Mouse (Mus musculus) frontal cortex, postnatal 14 days (tissue): ENCODE results near the gene Agap1.

Source experiments
- DNase-seq, 2 experiments: peaks; one replicate each; pipeline ENCODE4 v3.0.0; 2022; ENCODE audit warnings: low spot score in 2 of 2

The Agap1 gene

DNA sequence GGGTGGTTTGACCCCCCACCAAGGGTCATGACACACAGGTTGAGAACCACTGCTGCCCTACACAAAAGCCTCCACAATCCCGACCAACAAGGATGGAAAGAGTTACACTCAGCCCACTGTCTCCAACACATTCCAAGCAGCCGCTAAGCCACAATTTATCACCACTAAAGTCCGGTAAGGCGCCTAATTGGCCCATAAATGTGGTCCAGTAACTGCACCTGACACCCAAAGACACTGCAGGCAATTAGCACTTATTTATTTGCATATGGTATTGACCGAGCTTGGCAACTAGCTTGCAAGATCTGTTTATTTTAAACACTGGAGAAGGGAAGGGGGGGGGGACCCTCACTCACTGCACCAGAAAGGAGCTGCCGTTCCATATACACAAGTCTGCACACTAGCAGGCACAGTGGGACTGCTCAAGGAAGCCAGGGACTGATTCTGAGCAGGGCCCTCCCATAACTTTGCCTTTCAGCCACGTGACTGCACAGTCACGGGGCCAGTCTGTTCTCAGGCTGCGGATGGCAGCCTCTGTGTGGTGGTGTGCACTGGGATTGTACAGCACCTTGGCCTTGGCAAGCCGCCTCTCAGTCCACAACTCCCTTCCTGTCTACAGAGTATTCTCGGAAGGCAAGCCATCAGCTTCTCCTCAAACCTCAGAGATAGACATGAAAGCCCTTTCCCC, 445.3 kb downstream of the Agap1 start:
- no peak for DNase-seq

DNA sequence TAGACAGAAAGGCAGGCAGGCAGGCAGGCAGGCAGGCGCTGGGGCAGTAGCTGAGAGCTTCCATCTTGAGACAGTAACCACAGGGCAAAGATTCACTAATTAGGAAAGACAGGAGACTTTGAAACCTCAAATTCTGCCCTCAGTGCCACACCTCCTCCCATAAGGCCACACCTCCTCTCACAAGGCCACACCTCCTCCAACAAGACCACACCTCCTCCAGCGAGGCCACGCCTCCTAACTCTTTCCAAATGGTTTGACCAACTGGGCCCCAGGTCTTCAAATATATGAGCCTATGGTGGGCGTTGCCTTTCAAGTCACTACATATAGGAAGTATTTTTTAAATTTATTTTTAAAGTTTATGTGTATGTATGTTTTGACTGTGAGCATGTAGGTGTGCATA, 446.8 kb downstream of the Agap1 start:
- DNase-seq, result no peak

GRCm38 (mm10) chr1:89902236-89902635, 447.6 kb downstream of the Agap1 start:
- no peak for DNase-seq

DNA sequence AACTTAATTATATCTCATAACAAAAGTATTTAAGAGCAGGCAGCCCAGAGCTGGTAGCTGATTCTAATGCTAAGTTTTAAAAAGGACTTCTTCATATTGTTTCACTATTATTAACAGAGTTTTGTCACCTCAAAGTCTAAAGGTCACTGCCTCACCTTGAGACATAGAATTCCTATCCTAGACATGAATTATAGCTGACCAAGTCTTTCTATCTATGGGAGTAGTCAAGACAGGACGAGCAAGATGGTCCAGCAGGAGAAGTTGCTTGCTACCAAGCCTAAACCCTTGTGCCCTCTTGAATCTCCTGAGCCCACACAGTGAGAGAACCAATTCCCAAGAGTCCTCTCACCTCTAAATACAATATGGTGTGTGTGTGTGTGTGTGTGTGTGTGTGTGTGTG, 448.0 kb downstream of the Agap1 start:
- DNase-seq, result no peak

GRCm38 (mm10) chr1:89909796-89910195, 455.2 kb downstream of the Agap1 start:
- DNase-seq, result no peak

GRCm38 (mm10) chr1:89912392-89912791, 457.8 kb downstream of the Agap1 start:
- no peak for DNase-seq

DNA sequence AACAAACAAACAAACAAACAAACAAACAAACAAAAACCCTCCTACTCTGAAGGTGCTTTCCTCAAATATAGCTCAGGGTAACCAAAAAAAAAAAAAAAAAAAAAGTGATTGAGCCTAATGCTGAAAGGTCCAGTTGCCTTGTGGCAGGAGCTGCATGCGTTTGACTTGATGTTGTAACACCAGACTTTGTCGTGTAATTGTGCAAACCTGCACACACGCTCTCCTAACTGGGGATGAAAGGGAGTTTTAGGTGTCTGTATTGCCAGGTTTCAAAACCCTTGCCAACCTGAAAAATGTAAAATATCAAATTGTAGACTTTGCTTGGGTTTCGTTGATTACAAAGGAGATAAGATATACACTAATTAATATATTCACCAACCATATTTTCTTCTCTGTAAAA, 459.0 kb downstream of the Agap1 start:
- DNase-seq, result no peak

- DNase-seq, result no peak
Observed at GRCm38 (mm10) chr1:89918111-89918510, 463.5 kb downstream of the Agap1 start.

DNA sequence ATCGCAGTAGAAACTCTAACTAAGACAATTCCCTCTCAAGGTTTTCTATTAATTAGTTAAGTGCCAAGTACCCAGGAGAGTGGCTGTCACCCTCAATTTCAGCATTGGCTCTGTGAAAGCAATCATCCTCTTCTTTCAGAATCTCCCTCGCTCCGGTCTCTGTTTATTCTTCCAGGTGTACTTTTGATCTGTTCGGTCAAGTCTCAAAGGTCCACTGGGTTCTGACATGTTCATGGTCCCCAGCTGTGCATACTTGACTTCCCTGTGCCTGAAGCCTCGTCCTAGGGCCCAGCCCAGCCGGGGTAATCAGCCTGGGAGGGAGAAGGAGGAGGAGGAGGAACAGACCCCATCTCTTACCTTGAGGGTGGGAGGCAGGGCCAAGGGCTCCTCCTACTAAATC, 464.6 kb downstream of the Agap1 start:
- DNase-seq, result no peak

- DNase-seq, result no peak
Observed at GRCm38 (mm10) chr1:89921806-89922205, 467.2 kb downstream of the Agap1 start.

DNA sequence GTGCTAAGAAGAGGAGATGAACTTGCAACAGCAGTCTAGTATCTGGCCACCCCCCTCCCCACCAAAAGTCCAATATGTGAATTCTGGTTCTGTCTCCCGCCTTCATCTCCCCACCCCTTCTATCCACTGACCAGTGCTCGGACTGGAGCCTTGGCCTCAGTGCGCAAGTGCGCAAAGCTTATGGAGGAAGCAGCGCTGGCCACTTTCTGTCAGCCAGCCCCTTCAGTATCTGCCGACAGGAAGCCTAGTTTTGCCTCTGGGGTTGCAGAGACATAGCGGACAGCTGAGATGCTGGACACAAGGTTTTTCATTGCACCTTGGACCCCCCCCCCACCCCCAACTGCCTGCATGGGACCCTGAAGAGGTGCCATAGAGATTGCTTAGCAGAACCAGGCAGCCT, 467.7 kb downstream of the Agap1 start:
- no peak for DNase-seq

GRCm38 (mm10) chr1:89922883-89923641, 468.5 kb downstream of the Agap1 start:
- no peak for DNase-seq

DNA sequence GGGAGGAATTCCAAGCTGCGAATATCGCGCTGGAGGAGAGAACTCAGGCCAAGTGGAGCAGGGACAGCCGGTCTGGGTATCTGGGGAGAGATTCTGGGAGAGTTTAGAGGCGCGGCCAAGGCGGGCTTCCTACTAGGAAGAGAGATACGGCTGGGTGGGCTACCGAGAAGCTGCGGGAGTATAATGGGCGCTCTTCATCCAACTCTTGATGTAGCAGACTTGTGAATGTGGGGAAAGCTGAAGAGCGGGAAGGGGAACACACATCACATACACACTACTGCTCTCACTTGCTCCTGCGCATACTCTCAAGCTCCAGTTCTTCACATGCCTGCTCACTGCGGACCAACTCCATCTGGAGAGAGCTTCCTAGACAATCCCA, 469.0 kb downstream of the Agap1 start:
- no peak for DNase-seq

GRCm38 (mm10) chr1:89925501-89926190, 471.0 kb downstream of the Agap1 start:
- no peak for DNase-seq

DNA sequence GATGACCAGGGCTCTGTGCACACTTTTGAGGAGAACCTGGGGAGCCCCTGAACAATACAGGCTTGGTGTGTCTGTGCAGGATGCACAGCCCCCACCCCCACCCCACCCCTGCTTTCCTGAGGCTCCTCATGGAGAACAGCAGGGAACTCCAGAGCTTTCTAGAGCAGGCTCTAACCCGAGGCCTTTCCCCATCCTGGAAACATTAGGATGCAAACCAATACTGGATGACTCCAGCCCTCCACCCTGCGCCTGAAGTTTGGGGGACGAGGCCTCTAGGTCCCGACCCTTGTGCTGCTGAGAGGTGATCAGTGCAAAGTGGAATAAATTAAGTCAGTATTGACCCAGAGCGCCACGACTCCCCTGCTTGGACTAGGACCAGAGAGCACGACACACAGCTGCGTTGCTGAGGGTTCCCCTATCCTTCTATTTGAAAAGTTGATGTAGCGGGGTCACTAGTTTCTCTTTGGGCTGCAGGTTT, 472.0 kb downstream of the Agap1 start:
- DNase-seq, result no peak

- no peak for DNase-seq
Observed at GRCm38 (mm10) chr1:89927061-89927661, 472.6 kb downstream of the Agap1 start.

- DNase-seq, result no peak
Observed at GRCm38 (mm10) chr1:89928676-89929075, 474.1 kb downstream of the Agap1 start.

GRCm38 (mm10) chr1:89929181-89929580, 474.6 kb downstream of the Agap1 start:
- no peak for DNase-seq

DNA sequence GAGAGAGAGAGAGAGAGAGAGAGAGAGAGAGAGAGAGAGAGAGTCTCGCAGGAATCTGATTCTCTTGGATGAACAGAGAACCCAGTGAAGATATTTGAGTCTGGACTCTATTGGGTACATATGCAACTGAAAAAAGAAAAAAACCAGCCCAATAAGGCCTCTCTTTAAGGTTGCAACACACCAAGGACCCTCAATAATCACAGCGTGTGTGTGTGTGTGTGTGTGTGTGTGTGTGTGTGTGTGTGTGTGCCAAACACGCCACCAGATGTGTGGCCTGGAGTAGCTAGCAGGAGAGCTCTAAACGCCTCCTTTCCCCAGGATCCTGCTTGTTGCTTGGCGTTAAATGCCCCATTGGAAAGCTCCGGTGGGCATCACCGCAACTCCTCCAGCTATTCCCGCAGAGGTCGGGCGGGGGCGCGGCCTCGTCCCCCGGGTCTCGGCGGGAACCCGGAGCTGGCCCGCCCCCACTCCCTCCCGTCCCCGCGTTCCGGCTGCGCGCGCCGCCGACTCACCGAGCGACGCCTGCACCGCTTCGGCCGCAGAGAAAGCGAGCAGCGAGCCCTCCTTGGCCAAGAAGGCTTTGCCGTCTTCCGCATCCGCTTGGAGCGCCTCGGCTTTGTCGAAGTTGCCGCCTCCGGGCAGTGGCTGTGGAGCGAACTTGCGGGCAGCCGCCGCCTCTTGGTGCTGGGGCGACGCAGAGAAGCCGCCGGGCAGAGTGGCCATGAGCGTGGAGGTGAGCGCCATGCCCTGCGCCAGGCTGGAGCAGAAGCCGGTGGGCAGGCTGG, 475.3 kb downstream of the Agap1 start:
- DNase-seq, result no peak

DNA sequence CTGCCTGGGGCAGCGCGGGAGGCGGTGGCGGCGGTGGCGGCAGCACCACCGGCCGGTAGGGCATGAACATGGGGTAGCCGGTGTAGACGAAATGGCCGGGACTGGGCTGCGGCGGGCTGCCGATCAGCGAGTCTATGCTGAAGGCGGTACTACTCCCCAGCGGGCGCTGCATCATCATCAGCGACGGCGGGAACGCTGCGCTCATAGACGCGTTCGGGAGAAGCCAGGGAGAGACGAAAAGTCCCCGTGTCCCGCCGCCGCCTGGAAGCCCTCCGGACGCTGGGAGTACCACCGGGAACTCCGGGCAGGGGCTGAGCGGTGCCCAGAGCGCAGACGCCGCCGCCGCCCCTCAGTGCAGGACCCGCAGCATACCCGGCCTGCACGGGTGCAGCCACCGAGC, 475.9 kb downstream of the Agap1 start:
- DNase-seq, result no peak

GRCm38 (mm10) chr1:89931120-89931519, 476.5 kb downstream of the Agap1 start, which contains the start of gene Gbx2:
Gbx2 (minus strand) TSS chr1:89931179.
- DNase-seq, result no peak
